In genomic region chr2:179128018-179128417, GRCm38 (mm10) we compare ENCODE assay signal across 22 mouse cellular contexts.
DNase-seq lines count a peak whose midpoint lies in the region; ATAC-seq and TF ChIP-seq lines count a peak whose summit lies in the region.
"Had no signal": no experiment of that assay in that cellular context is flagged by ENCODE, and none has a peak within 500 bp of the region (broad histone marks: within the 10 kb centered on the region; RNA-seq: fewer than 3 reads in every experiment).

No protein-coding gene starts in this region.

- no peak for TF ChIP-seq CTCF in lung, postnatal 0 days (IDR thresholded peaks at IDR 0.05)
- TF ChIP-seq CTCF in lung, adult 2 months (IDR thresholded peaks at IDR 0.05; ENCODE audit: insufficient read depth, low read length), result no peak

- no peak overlapping the region for H3K9ac ChIP-seq in lung, postnatal 0 days (replicated peaks; ENCODE audit: low read depth)
- H3K9ac ChIP-seq: hindbrain, embryonic 13.5 days had no signal

- whole genome bisulfite sequencing in lung, postnatal 0 days, result 64% methylated on average over 3 of the region's 3 CpGs
- WGBS in lung, adult 2 months, result 59% methylated on average over 3 of the region's 3 CpGs

- H3K27ac ChIP-seq in lung, postnatal 0 days (ENCODE audit: low read length), result no peak overlapping the region
- H3K27ac ChIP-seq: embryonic facial prominence, embryonic 10.5 days; forebrain, embryonic 10.5 days; heart, embryonic 10.5 days; hindbrain, embryonic 13.5 days had no signal

- ATAC-seq in lung, postnatal 0 days, result no peak
- peak; percentile 76 for ATAC-seq in granulocyte monocyte progenitor cell, adult 5-6 weeks (replicated peaks; ENCODE audit: poor library complexity, severe bottlenecking)
- peak; percentile 67 for ATAC-seq in megakaryocyte progenitor cell, adult 5-6 weeks (replicated peaks; ENCODE audit: poor library complexity)
- ATAC-seq: forebrain, embryonic 14.5 days had no signal

- no peak for TF ChIP-seq EP300 in lung, postnatal 0 days (IDR thresholded peaks at IDR 0.05)

- no peaks in the 10 kb centered on the region for H3K4me1 ChIP-seq in lung, postnatal 0 days (ENCODE audit: insufficient read depth, low read depth, low read length)
- no peaks in the 10 kb centered on the region for H3K4me1 ChIP-seq in lung, adult 2 months (ENCODE audit: control insufficient read depth, insufficient read depth, low read length)
- H3K4me1 ChIP-seq: embryonic facial prominence, embryonic 10.5 days; forebrain, embryonic 10.5 days; heart, embryonic 10.5 days; hindbrain, embryonic 13.5 days had no signal

- no peak overlapping the region for H3K4me3 ChIP-seq in lung, postnatal 0 days (ENCODE audit: low read depth, low read length)
- H3K4me3 ChIP-seq in lung, adult 2 months (replicated peaks; ENCODE audit: extremely low read depth, low read depth, low read length), result no peak overlapping the region
- H3K4me3 ChIP-seq: embryonic facial prominence, embryonic 10.5 days; erythroblast, embryonic 14.5 days; forebrain, embryonic 10.5 days; heart, embryonic 10.5 days; hindbrain, embryonic 13.5 days had no signal

- H3K9me3 ChIP-seq in lung, postnatal 0 days (ENCODE audit: low read length), result no peaks in the 10 kb centered on the region
- H3K9me3 ChIP-seq: embryonic facial prominence, embryonic 10.5 days; forebrain, embryonic 10.5 days; heart, embryonic 10.5 days; hindbrain, embryonic 13.5 days had no signal

- TF ChIP-seq POLR2A in lung, adult 2 months (IDR thresholded peaks at IDR 0.05; ENCODE audit: borderline replicate concordance, extremely low read depth, low read depth, low read length), result no peak

- no peaks in the 10 kb centered on the region for H3K36me3 ChIP-seq in lung, postnatal 0 days (ENCODE audit: insufficient read depth, low read length)
- H3K36me3 ChIP-seq: embryonic facial prominence, embryonic 10.5 days; forebrain, embryonic 10.5 days; heart, embryonic 10.5 days; hindbrain, embryonic 13.5 days had no signal

- intact Hi-C loops in left cerebral cortex, postnatal 25 days (cut with DNase I), result no loop called here

- peak; percentile 9 for DNase-seq in kidney, adult 9 months
- no peak for DNase-seq in kidney, postnatal 4 days
- DNase-seq in lung, postnatal 0 days (ENCODE audit: low spot score), result peak; percentile 18
- DNase-seq in lung, adult 2 months, result no peak
- no peak for DNase-seq in left cerebral cortex, postnatal 25 days (ENCODE audit: low spot score in 2 of 2)
- DNase-seq: adrenal gland, adult 2 months; adrenal gland, postnatal 25 days; cerebellum, adult 18-20 months; cerebellum, adult 9-11 months; cerebellum, postnatal 36 days; gastrocnemius, postnatal 36 days; heart, adult 18-20 months; heart, postnatal 10 days; heart, postnatal 4 days had no signal

- no peak overlapping the region for H3K4me2 ChIP-seq in lung, postnatal 0 days (replicated peaks; ENCODE audit: low read depth, low read length)
- H3K4me2 ChIP-seq: hindbrain, embryonic 13.5 days had no signal

- H3K27me3 ChIP-seq in lung, postnatal 0 days (replicated peaks; ENCODE audit: insufficient read depth, low read length), result no peaks in the 10 kb centered on the region
- H3K27me3 ChIP-seq: hindbrain, embryonic 13.5 days had no signal

Comparison
In these comparisons a context has a peak if more than half of its experiments do, and no peak if none do; other contexts are left out.
1. DNase-seq: peak in kidney, adult 9 months (single experiment) and lung, postnatal 0 days (single experiment); none in kidney, postnatal 4 days (0 of 2), lung, adult 2 months (single experiment) and left cerebral cortex, postnatal 25 days (0 of 2).